Mouse (Mus musculus) inflammation-experienced regulatory T-cells (primary cell): Measurements from ENCODE around the gene Dyx1c1. TPM values are rescaled to one million over a fixed set of nuclear protein-coding genes. Genes with fewer than 3 reads are reported as not detected.

Experiments used
- polyA plus RNA-seq, 2 experiments: library from polyadenylated mRNA; unstranded; fragments of 100-300 nt; shearing (Covaris generic); gene quantifications; one replicate each; pipeline ENCODE4 v1.2.1; 2017

Dyx1c1 gene
- polyA plus RNA-seq: 1 to 10 TPM; 2.5 to 2.9 TPM

DNA sequence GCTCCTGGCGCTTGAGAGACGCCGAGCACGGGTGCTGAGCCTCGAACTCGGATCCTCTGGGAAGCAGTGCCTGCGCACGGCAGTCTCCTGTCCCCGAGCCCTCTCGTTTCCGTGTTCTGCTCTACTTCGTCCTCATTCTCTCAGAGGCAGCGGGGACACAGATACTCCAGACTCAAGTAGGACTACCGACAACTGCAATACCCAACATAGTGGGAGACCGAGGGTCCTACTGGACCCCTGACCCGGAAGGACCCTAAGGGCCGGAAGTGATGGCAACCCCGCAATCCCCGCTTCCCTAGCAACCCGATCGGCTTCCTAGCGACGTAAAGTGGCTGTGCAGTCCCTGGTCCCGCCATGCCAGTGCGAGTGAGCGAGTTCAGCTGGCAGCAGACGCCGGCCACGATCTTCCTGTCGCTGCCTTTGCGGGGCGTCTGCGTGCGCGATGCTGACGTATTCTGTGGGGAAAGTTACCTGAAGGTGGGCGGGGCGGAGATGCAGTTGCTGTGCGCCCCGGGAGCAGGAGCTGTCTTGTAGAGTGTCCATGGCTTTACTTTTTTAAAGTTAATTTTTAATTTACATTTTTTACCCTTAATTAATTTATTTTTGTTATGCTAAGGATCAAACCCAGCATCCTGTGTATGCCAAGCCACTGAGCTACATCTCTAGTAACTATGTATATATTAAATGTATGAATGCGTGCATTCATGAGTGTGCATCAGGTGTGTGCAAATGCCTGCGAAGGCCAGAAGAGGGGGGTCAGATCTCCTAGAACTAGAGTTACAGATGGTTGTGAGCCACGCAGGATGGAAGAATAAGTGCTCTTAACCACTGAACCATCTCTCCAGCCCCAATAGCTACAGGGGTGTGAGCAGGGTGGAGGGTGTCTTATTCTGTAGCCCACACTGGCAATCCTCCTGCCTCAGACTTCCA is at the start of gene Dyx1c1, which contains the start of gene Gm44503:
TSS of gene Dyx1c1 (plus strand) at position 265 of the 930 bp plus-strand sequence.
TSS of gene Gm44503 (plus strand) at position 332 of the 930 bp plus-strand sequence.

DNA sequence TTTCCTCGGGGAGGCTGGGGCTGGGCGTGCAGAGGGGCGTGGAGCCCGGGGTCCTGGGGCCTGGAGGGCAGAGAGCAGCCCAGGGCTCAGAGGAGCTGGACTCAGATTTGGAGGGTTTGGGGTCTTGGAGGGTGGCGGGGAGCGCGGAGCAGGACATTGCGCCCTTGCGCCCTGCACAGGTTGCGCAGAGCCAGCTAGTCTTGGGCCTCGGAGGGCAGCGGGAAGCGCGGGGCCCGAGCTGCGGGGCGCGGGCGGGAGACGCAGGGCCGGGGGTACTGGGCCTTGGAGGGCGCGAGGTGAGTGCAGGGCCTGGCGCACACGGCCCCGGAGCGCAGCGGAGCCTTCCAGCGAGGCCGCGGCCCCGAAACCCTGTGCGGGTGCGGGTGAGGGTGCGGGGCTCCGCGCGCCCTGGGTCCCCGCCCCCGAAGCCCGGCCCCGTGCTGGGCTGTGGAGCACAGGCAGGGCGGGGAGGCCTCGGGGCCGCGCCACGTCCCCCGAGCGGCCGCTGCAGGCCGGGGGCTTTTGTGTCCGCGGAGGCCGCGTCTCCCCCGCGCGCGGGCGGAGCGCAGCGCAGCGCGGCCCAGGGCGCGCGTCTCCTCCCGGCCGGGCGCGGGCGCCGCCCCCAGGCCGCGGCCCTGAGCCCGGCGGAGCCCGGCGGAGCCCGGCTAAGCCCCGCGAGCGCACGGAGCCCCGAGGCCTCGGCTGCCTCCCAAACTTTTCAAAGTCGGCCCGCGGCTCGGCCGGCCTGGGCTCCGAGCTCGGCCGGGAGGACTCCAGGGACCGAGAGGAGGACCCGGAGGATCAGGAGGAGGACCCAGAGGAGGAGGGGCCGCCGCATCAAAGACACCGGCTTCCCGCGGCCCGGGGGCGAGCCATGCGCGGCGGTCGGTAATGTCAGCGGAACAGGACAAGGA is 33.3 kb upstream of the Dyx1c1 start, which contains the start of gene Pygo1:
TSS of gene Pygo1 (plus strand) at position 625 of the 914 bp plus-strand sequence.

DNA sequence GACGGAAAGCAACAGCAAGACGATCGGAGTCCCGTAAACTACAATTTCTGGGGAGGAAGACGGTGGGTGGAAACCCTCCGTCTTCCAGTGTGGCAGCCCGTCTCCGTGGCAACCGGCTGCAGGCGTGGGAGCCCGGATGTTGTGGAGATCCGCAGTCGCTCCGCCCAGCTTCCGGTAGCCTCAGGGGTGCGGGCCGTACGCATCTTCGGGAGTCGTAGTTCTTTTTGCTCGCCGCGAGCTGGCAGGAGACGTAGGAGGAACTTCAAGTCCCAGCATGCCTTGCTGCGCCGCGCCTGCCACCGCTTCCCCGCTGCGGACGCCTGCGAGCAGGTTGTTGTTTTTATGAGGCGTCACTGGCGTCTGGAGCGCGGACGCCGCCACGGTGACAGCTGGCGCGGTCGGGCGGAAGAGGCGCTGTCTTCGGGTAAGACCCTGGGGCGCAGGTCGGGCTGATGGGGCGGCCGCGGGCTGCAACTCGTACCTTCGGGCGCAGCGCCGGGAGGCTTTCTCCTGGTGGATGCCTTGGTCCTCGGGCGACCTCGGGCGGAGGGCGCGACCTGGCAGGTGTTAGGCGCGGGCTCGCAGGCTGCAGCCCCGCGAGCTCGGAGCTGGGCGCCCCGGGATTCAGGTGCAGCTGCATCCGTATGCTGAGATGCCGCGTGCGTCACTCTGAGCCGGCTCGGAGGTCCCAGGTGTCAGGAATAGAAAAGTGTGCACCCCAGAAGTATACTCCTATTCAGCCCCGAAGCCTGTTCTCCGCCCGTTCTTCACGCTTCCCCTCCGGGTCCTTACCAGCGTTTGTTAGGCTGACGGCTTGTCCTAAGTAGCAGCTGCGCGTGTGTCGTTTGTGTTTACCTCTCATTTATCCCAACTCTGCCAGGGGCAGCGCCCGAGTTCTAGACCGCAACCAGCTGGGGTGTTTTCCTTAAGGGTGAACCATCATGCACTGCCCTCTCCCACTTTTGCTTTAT is 26.9 kb downstream of the Dyx1c1 start, which contains the start of the genes Ccpg1os and Ccpg1:
TSS of gene Ccpg1os (minus strand) at position 133 of the 971 bp plus-strand sequence.
TSS of gene Ccpg1 (plus strand) at position 180 of the 971 bp plus-strand sequence.

Other genes starting within 250 kb of the Dyx1c1 start
- gene Prtg, start 151.9 kb upstream of the Dyx1c1 start, polyA plus RNA-seq: under 1 TPM; 0.61 to 0.66 TPM
- under 1 TPM; 0.04 to 0.64 TPM for gene Pygo1, start 33.1 kb upstream of the Dyx1c1 start, polyA plus RNA-seq
- not detected for gene Gm44503, start 67 bp downstream of the Dyx1c1 start, polyA plus RNA-seq
- 1 to 10 TPM; 6.6 to 9.5 TPM for gene Ccpg1os, start 26.6 kb downstream of the Dyx1c1 start, polyA plus RNA-seq
- gene Ccpg1, start 26.6 kb downstream of the Dyx1c1 start, polyA plus RNA-seq: 100 to 1,000 TPM; 102 to 125 TPM
- 10 to 100 TPM; 22.8 to 32.5 TPM for gene Pigb, start 81.6 kb downstream of the Dyx1c1 start, polyA plus RNA-seq
- gene Rab27a, start 86.1 kb downstream of the Dyx1c1 start, polyA plus RNA-seq: 10 to 100 TPM; 49.9 to 53.0 TPM
- under 1 TPM; 0.44 to 0.76 TPM for gene Khdc3, start 143.1 kb downstream of the Dyx1c1 start, polyA plus RNA-seq
- gene Gm20509, start 143.7 kb downstream of the Dyx1c1 start, polyA plus RNA-seq: not detected
- 10 to 100 TPM; 64.6 to 74.7 TPM for gene Rsl24d1, start 154.6 kb downstream of the Dyx1c1 start, polyA plus RNA-seq